Mouse (Mus musculus): ENCODE measurements around the gene Nsl1. TPM values are rescaled to one million over a fixed set of nuclear protein-coding genes. Genes with fewer than 3 reads are reported as not detected.
A peak's percentile ranks its signal among the peaks of the same experiment; 100 is the strongest.

Gene Nsl1
- polyA plus RNA-seq, 1 experiment from 2014 or later, result 15.2 TPM

DNA sequence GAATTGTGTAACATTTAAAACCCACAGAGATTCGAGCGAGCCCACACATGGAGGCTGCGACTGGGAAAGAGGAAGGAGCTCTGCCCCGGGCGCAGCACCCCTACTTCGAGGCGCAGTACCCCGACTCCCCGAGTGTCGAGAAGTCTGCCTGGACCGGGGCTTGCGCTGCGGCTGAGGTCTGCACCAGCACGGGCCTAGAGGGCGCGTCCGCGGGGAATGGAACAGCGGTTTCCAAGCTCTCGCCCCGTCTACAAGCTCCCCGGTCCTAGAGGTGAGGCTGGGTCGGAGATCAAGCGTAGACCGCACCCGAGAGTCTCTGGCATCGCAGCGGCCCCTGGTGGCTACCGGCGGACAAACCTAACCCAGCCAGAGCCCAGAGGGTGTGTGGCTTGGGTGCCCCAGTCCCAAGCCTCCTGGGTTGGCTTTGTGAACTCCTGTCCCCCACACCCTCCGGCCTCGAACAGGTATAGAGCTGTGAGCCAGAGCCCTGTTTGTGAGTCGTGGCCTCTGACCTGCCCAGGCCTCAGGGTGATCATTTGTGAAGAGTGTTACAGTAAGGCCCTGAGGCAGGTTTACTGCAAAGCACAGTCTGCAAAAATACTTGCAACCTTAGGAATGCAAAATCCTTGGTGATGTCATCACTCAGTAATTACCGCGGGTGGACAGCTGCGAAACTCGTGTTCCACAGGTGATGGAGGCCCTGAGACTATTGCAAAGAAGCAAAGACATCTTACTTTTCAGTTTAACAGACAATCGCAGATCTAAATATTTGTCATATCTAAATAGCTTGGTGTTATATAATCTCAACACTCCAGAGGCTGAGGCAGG, 63.2 kb downstream of the Nsl1 start:
- Histone ChIP-seq H3K9ac (0 out of 2 replicates have a peak overlapping the region, but pooled peaks have one; percentile 17), H3K9me3 (peaks cover 4% of the 10 kb centered on the region; the same call in 1 of the 2 replicates), H3K27me3 (replicated peaks) (peaks cover 12% of the 10 kb centered on the region), H3K27ac (no peak overlapping the region), H3K4me3 (peak overlapping the region; percentile 24; the same call in 1 of the 2 replicates), H3K4me2 (replicated peaks) (peak overlapping the region; percentile 58), H3K4me1 (no peaks in the 10 kb centered on the region), H3K36me3 (no peaks in the 10 kb centered on the region)
- 16% methylated on average over 38 of the region's 38 CpGs for WGBS
- ATAC-seq (ENCODE audit: low FRiP score, low read depth), result peak; percentile 72

DNA sequence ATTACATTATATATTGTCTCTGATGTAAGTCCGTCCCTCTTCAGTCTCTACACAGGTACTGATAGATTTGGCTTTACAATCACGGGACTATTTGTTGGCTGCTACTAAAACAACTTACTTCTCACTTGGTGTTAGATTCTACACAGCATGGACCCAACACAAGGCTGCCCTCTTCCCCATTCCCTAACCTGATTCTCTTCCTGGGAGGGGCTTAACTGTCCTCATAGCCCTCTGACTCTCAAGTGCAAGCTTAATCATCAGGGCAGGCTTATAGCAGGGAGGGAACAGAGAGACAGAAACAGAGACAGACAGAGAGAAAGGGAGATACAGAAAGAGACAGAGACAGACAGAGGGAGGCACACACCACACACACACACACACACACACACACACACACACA, 68.9 kb downstream of the Nsl1 start:
- 85% methylated on average over 2 of the region's 2 CpGs for WGBS
- Histone ChIP-seq H3K4me2 (replicated peaks) (no peak overlapping the region), H3K27me3 (replicated peaks) (no peaks in the 10 kb centered on the region), H3K4me1 (no peaks in the 10 kb centered on the region), H3K4me3 (no peak overlapping the region), H3K36me3 (no peaks in the 10 kb centered on the region), H3K9me3 (peaks cover 4% of the 10 kb centered on the region; the same call in 1 of the 2 replicates), H3K9ac (no peak overlapping the region), H3K27ac (no peak overlapping the region)
- no peak for ATAC-seq (ENCODE audit: low FRiP score, low read depth)

DNA sequence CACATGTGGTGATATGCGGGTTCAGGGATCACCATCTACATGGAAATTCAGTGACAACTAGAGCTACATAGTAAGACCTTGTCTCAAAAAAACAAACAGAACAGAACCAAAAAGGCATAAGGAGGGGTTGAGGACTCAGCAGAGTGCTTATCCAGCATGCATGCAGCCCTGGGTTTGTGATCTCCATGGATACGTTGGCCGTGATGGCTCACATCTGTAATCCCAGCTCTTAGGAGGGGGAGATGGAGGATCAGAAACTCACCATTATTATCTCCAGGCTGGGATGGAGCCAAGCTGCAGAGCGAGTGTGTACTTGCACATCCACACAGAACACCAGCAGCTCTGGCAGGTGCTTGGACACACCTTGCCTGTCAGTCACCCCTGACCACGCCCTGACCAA, 69.4 kb downstream of the Nsl1 start:
- Histone ChIP-seq H3K4me3 (no peak overlapping the region), H3K4me2 (replicated peaks) (no peak overlapping the region), H3K4me1 (no peaks in the 10 kb centered on the region), H3K36me3 (no peaks in the 10 kb centered on the region), H3K27me3 (replicated peaks) (no peaks in the 10 kb centered on the region), H3K9ac (no peak overlapping the region), H3K9me3 (peaks cover 4% of the 10 kb centered on the region; the same call in 1 of the 2 replicates), H3K27ac (no peak overlapping the region)
- no peak for ATAC-seq (ENCODE audit: low FRiP score, low read depth)
- WGBS, result 77% methylated on average over 5 of the region's 5 CpGs

DNA sequence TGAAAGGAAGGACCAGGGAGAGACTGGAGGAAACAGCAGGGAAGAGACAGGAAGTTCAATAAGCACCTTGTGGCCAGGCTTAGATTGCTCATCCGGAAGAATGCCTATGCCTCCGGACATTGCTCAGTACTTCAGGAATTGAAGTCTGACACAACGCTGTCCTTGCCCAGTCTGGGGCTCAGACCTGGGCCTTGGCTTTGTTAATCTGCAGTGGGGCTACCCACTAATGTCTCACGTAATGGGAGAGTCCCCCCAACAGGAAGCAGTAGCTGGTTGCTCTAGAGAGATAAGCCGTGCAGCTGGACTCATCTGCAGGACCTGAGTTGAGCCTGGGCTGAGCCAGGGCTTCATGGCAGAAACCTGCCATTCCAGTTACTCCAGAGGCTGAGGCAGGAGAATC, 70.1 kb downstream of the Nsl1 start:
- H3K27me3 ChIP-seq (replicated peaks), result no peaks in the 10 kb centered on the region
- no peak for ATAC-seq (ENCODE audit: low FRiP score, low read depth)

DNA sequence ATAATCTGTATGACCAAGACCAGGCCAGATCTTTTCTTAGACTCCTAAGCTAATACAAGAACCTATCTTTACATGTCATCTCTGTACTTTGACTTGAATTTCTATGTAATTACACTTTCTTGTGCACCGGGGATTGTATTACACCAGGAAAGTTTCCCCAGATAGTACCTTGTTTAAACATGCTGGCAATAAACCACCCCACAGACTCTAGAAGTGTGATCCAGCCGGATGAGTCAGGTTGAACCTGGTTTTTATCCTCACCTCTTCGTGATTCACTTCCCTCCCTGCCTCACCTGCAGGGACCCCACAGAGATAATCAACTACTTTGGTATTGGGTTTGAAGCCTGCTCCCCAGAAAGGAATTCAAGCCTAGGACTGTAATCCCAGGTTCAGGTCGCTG, 72.6 kb downstream of the Nsl1 start:
- H3K9me3 ChIP-seq, result no peaks in the 10 kb centered on the region
- no peak overlapping the region for H3K4me3 ChIP-seq
- no peak overlapping the region for H3K27ac ChIP-seq
- no peaks in the 10 kb centered on the region for H3K4me1 ChIP-seq
- no peak overlapping the region for H3K4me2 ChIP-seq (replicated peaks)
- 50% methylated on average over 4 of the region's 4 CpGs for WGBS
- no peaks in the 10 kb centered on the region for H3K36me3 ChIP-seq
- no peaks in the 10 kb centered on the region for H3K27me3 ChIP-seq (replicated peaks)
- H3K9ac ChIP-seq, result no peak overlapping the region
- no peak for ATAC-seq (ENCODE audit: low FRiP score, low read depth)

More for the DNA sequence above, 70.1 kb downstream of the Nsl1 start:
- 83% methylated on average over 5 of the region's 5 CpGs for WGBS
- no peaks in the 10 kb centered on the region for H3K36me3 ChIP-seq
- H3K27ac ChIP-seq, result no peak overlapping the region
- no peak overlapping the region for H3K4me2 ChIP-seq (replicated peaks)
- no peak overlapping the region for H3K4me3 ChIP-seq
- H3K9me3 ChIP-seq, result peaks cover 4% of the 10 kb centered on the region; the same call in 1 of the 2 replicates
- H3K4me1 ChIP-seq, result no peaks in the 10 kb centered on the region
- no peak overlapping the region for H3K9ac ChIP-seq

Other genes starting within 250 kb of the Nsl1 start
- gene Rps6kc1, start 151.2 kb upstream of the Nsl1 start, polyA plus RNA-seq (2016; fragmentation: Nextera tagmentation; extraction: Ambion mirVana), result 24.7 and 26.4 TPM in 2 replicates
- gene Angel2, start 137.9 kb upstream of the Nsl1 start, polyA plus RNA-seq (2016; fragmentation: Nextera tagmentation; extraction: Ambion mirVana), result 65.3 and 66.0 TPM in 2 replicates
- 82.5 and 82.9 TPM in 2 replicates for gene Vash2, start 83.7 kb upstream of the Nsl1 start, polyA plus RNA-seq (2016; fragmentation: Nextera tagmentation; extraction: Ambion mirVana)
- 8.4 and 9.6 TPM in 2 replicates for gene Flvcr1, start 36.9 kb upstream of the Nsl1 start, polyA plus RNA-seq (2016; fragmentation: Nextera tagmentation; extraction: Ambion mirVana)
- 0.53 TPM in 1 of 2 replicates, not detected in the other for gene Spata45, start 26.4 kb upstream of the Nsl1 start, polyA plus RNA-seq (2016; fragmentation: Nextera tagmentation; extraction: Ambion mirVana)
- 13.8 and 14.8 TPM in 2 replicates for gene Tatdn3, start 80 bp upstream of the Nsl1 start, polyA plus RNA-seq (2016; fragmentation: Nextera tagmentation; extraction: Ambion mirVana)
- gene Batf3, start 34.8 kb downstream of the Nsl1 start, polyA plus RNA-seq (2016; fragmentation: Nextera tagmentation; extraction: Ambion mirVana), result 2.8 and 4.2 TPM in 2 replicates
- not detected in 2 replicates for gene Fam71a, start 101.8 kb downstream of the Nsl1 start, polyA plus RNA-seq (2016; fragmentation: Nextera tagmentation; extraction: Ambion mirVana)
- gene Atf3, start 155.0 kb downstream of the Nsl1 start, polyA plus RNA-seq (2016; fragmentation: Nextera tagmentation; extraction: Ambion mirVana), result 2.0 and 2.1 TPM in 2 replicates